Mouse (Mus musculus) hindbrain, embryonic 11.5 days (tissue): ENCODE data around the gene Calcoco1. TPM values are rescaled to one million over a fixed set of nuclear protein-coding genes. Genes with fewer than 3 reads are reported as not detected.

Source experiments
- ATAC-seq: fragments of 200-750 bp; cut with Nextera tagmentation; 2 replicates; pipeline ENCODE4 v1.8.0; 2017; ENCODE audit warnings: mild to moderate bottlenecking, moderate TSS enrichment, moderate library complexity; ENCODE audit not compliant: low FRiP score
- DNase-seq: peaks from one replicate; pipeline ENCODE4 v3.0.0-alpha.2; 2015; ENCODE audit warnings: low spot score
- H3K27ac ChIP-seq: fragments of 300-500 bp; sonication (generic); 2 replicates; pipeline ENCODE4 v1.5.1; 2014; ENCODE audit warnings: mild to moderate bottlenecking, low read depth, low read length
- H3K27me3 ChIP-seq: fragments of 300-500 bp; sonication (generic); 2 replicates; pipeline ENCODE4 v1.6.1; 2014; ENCODE audit warnings: mild to moderate bottlenecking, low read length, moderate library complexity, mixed read lengths; ENCODE audit not compliant: control insufficient read depth, insufficient read depth
- H3K36me3 ChIP-seq: fragments of 300-500 bp; sonication (generic); 2 replicates; pipeline ENCODE4 v1.6.1; 2014; ENCODE audit warnings: mild to moderate bottlenecking, low read length, moderate library complexity, mixed read lengths; ENCODE audit not compliant: control insufficient read depth, insufficient read depth
- H3K4me1 ChIP-seq: fragments of 300-500 bp; sonication (generic); replicated peaks from 2 replicates; pipeline ENCODE4 v1.6.1; 2014; ENCODE audit warnings: low read length, mixed read lengths; ENCODE audit not compliant: control insufficient read depth, insufficient read depth
- H3K4me2 ChIP-seq: fragments of 300-500 bp; sonication (generic); replicated peaks from 2 replicates; pipeline ENCODE4 v1.6.1; 2014; ENCODE audit warnings: mild to moderate bottlenecking, low read depth, low read length
- H3K4me3 ChIP-seq: fragments of 300-500 bp; sonication (generic); 2 replicates; pipeline ENCODE4 v1.5.1; 2014; ENCODE audit warnings: low read depth, low read length
- H3K9ac ChIP-seq: fragments of 300-500 bp; sonication (generic); 2 replicates; pipeline ENCODE4 v1.6.1; 2014; ENCODE audit warnings: low read depth, low read length
- H3K9me3 ChIP-seq: fragments of 300-500 bp; sonication (generic); 2 replicates; pipeline ENCODE4 v1.6.1; 2016; ENCODE audit warnings: low read length; ENCODE audit not compliant: control insufficient read depth
- WGBS: fragments of 180-500 bp; shearing (Covaris S2); extraction: QIAGEN DNeasy Blood & Tissue Kit; methylation state at CpG from one replicate; pipeline ENCODE4 v1.1.7; 2014; 5-methylcytosine and 5-hydroxymethylcytosine counted together
- polyA plus RNA-seq: library from polyadenylated mRNA; unstranded; fragments of >200 nt; fragmentation: Nextera tagmentation; extraction: Ambion mirVana; gene quantifications from 2 replicates; pipeline ENCODE4 v1.2.1, GENCODE M21; 2014

Calcoco1 gene
- polyA plus RNA-seq, 1 experiment from 2014 or later, result 26.2 TPM

DNA sequence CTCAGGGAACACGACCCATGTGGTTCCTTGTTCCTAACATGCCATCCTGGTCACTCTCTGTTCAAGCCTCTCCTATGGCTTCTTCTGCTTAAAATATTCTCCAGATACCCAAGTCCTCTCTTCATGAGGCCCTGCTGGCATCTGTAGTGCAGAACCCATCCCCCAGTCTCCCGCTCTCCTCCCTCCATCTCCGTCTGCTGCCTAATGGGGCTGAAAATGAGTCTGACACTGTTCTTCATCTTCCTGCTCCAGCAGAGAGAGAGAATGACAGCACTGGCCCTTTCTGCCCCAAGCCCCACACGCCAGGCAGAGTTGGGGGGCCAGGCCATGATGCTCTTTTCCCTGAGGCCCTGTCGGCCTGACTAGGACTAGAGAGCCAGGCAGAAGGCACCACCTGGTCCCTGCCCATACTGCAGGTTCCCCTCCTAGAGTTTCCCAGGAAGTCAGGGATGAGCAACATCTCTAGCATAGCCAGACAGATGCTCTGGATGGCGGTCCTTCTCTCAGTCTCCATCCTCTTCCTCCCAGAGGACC lies 14.2 kb downstream of the Calcoco1 start:
- Histone ChIP-seq H3K4me1 (no peaks in the 10 kb centered on the region; the same call in 1 of the 2 replicates), H3K9me3 (no peaks in the 10 kb centered on the region), H3K9ac (no peak overlapping the region), H3K4me3 (no peak overlapping the region), H3K4me2 (no peak overlapping the region), H3K27ac (peak overlapping the region; percentile 37), H3K27me3 (no peaks in the 10 kb centered on the region), H3K36me3 (0 out of 2 replicates have a peak, but pooled peaks cover 2% of the 10 kb centered on the region)
- 53% methylated on average over 6 of the region's 6 CpGs for WGBS
- peak; percentile 34 for DNase-seq
- ATAC-seq, result peak; percentile 66

- DNase-seq (no peak), ATAC-seq (0 out of 2 replicates have a peak, but pooled peaks have one; percentile 7)
- no peak overlapping the region for H3K27ac ChIP-seq
Observed at GRCm38 (mm10) chr15:102705923-102706503, 16.0 kb downstream of the Calcoco1 start.

DNA sequence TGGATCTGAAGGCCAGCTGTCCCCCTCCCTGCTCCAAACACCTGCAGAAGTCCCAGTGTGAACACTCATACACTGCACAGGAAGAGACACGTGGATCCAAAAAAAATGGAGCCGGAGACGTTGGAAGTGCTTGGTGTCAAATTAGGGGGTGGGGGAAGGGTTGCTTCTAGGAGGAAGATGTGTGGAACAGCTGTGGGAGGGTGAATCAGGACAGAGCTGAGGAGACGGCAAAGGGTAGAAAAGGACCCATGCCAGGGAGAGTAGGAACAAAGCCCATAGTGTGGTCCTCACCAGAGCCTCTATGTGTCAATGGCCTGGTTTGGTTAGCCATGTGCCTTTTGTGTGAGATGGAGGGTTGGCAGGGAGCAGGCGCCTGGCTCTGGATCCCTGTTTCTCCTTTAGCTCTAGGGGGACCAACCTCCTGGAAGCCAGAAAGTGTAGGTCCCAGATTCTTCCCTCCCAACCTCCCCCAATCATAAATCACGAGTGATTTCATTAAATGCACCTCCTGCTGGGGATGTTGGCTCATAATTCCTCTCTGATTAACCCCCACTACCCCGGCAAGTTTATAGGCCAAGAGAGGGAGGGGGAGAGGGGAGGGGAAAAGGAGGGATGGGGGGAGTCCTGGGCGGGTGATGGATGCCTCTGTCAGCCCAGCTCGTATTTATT lies 16.6 kb downstream of the Calcoco1 start:
- H3K9me3 ChIP-seq, result no peaks in the 10 kb centered on the region
- H3K4me2 ChIP-seq, result no peak overlapping the region
- no peak for DNase-seq
- no peak overlapping the region for H3K9ac ChIP-seq
- H3K4me3 ChIP-seq, result no peak overlapping the region
- H3K27ac ChIP-seq, result no peak overlapping the region
- H3K4me1 ChIP-seq, result no peaks in the 10 kb centered on the region; the same call in 1 of the 2 replicates
- whole genome bisulfite sequencing, result 53% methylated on average over 9 of the region's 9 CpGs
- no peaks in the 10 kb centered on the region for H3K27me3 ChIP-seq
- ATAC-seq, result no peak; the same call in 1 of the 2 replicates
- 0 out of 2 replicates have a peak, but pooled peaks cover 2% of the 10 kb centered on the region for H3K36me3 ChIP-seq

More at GRCm38 (mm10) chr15:102705923-102706503, 16.0 kb downstream of the Calcoco1 start:
- Histone ChIP-seq H3K36me3 (0 out of 2 replicates have a peak, but pooled peaks cover 2% of the 10 kb centered on the region), H3K9me3 (no peaks in the 10 kb centered on the region), H3K9ac (no peak overlapping the region), H3K27me3 (no peaks in the 10 kb centered on the region), H3K4me3 (no peak overlapping the region), H3K4me2 (no peak overlapping the region), H3K4me1 (no peaks in the 10 kb centered on the region; the same call in 1 of the 2 replicates)
- WGBS, result 80% methylated on average over 7 of the region's 7 CpGs

DNA sequence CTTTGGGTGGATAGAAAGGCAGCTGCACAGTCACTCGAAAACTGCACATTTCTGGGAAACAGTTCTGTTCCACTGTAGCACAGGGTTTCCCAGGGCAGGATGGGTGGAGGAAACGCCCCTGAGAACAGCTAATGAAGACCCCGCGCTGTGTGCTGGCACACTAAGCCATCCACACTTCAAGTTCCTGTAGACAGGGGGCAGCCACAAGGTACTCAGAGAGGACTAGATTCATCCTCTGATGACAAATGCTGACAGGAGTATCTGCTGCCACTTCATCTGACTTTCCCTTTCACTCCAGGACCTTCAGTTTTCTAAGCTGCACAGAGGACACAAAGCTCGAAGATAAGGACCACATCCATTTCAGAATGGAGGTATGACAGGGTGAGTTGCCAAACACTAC lies 17.2 kb downstream of the Calcoco1 start:
- no peak overlapping the region for H3K4me2 ChIP-seq
- no peak overlapping the region for H3K9ac ChIP-seq
- H3K9me3 ChIP-seq, result no peaks in the 10 kb centered on the region
- H3K27ac ChIP-seq, result no peak overlapping the region
- ATAC-seq, result no peak
- 0 out of 2 replicates have a peak, but pooled peaks cover 2% of the 10 kb centered on the region for H3K36me3 ChIP-seq
- H3K27me3 ChIP-seq, result 0 out of 2 replicates have a peak, but pooled peaks cover under 1% of the 10 kb centered on the region
- 86% methylated on average over 5 of the region's 5 CpGs for WGBS
- H3K4me3 ChIP-seq, result no peak overlapping the region
- H3K4me1 ChIP-seq, result no peaks in the 10 kb centered on the region; the same call in 1 of the 2 replicates
- DNase-seq, result no peak

GRCm38 (mm10) chr15:102702972-102703371 lies 19.0 kb downstream of the Calcoco1 start:
- WGBS, result 89% methylated on average over 3 of the region's 3 CpGs
- Histone ChIP-seq H3K4me1 (no peaks in the 10 kb centered on the region; the same call in 1 of the 2 replicates), H3K27me3 (peaks cover 7% of the 10 kb centered on the region), H3K9ac (no peak overlapping the region), H3K36me3 (no peaks in the 10 kb centered on the region), H3K4me2 (no peak overlapping the region), H3K27ac (no peak overlapping the region), H3K9me3 (no peaks in the 10 kb centered on the region), H3K4me3 (no peak overlapping the region)
- ATAC-seq (no peak), DNase-seq (no peak)

DNA sequence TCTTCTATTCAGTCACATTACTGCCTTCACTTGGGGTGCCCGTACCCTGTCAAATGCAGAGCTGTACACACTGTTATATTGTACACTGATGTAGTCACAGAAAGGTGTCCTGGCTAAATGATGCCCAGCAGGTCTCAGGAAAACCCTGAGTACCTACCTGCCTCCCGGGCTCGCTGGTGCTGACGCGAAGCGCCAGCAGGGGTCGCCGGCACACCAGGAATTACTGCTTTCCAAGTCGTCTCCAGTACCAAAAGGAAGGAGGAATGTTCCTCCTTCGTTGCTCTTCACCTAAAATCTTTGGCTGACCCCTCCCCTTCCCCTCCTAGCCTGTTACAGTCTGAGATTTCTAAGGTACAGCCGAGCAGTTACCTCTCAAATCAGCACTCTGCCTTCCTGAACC lies 23.8 kb downstream of the Calcoco1 start:
- DNase-seq (peak; percentile 84), ATAC-seq (no peak)
- Histone ChIP-seq H3K27ac (no peak overlapping the region), H3K4me1 (peaks cover 4% of the 10 kb centered on the region), H3K27me3 (peaks cover 47% of the 10 kb centered on the region), H3K9me3 (no peaks in the 10 kb centered on the region), H3K36me3 (no peaks in the 10 kb centered on the region), H3K4me3 (no peak overlapping the region), H3K4me2 (no peak overlapping the region), H3K9ac (no peak overlapping the region)
- WGBS, result 1% methylated on average over 11 of the region's 11 CpGs

GRCm38 (mm10) chr15:102696899-102697298 lies 25.1 kb downstream of the Calcoco1 start:
- peaks cover 50% of the 10 kb centered on the region for H3K27me3 ChIP-seq
- no peak overlapping the region for H3K27ac ChIP-seq
- 45% methylated on average over 3 of the region's 3 CpGs for WGBS
- DNase-seq (no peak), ATAC-seq (no peak)
- H3K9ac ChIP-seq, result no peak overlapping the region
- peaks cover 7% of the 10 kb centered on the region for H3K4me1 ChIP-seq
- H3K9me3 ChIP-seq, result no peaks in the 10 kb centered on the region
- H3K4me2 ChIP-seq, result no peak overlapping the region
- no peak overlapping the region for H3K4me3 ChIP-seq
- H3K36me3 ChIP-seq, result no peaks in the 10 kb centered on the region

DNA sequence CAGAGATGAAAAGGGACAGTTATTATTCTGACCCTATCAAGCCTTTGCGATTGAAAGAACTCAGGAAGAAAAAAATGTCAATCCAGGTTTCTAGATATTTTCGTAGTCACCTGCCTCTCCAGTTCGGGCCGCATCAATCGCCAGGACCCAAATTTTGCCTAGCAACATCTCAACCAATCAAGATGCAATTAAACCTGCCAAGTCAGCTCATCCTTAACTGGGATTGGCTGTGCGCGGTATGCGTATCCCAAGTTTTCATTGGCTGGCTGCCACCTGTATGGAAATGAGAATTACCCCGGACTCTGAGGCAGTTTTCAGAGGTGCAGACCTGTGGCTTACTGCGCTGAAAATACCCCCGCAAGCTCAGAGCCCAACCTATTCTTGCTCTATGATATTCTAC lies 28.4 kb downstream of the Calcoco1 start:
- Histone ChIP-seq H3K36me3 (no peaks in the 10 kb centered on the region), H3K4me2 (peak overlapping the region; percentile 65), H3K4me1 (peaks cover 9% of the 10 kb centered on the region), H3K27me3 (peaks cover 50% of the 10 kb centered on the region), H3K4me3 (peak overlapping the region; percentile 30; the same call in 1 of the 2 replicates), H3K9ac (no peak overlapping the region), H3K27ac (no peak overlapping the region), H3K9me3 (no peaks in the 10 kb centered on the region)
- peak; percentile 57 for DNase-seq
- WGBS, result 0% methylated on average over 11 of the region's 11 CpGs
- peak; percentile 33; the same call in 1 of the 2 replicates for ATAC-seq
